Mouse (Mus musculus) liver, postnatal 0 days (tissue): Measurements from ENCODE around the gene Stat1. TPM values are rescaled to one million over a fixed set of nuclear protein-coding genes. Genes with fewer than 3 reads are reported as not detected.
A peak's percentile ranks its signal among the peaks of the same experiment; 100 is the strongest.

Experiments used
- ATAC-seq: fragments of 200-750 bp; cut with Nextera tagmentation; 2 replicates; pipeline ENCODE4 v1.8.0; 2017; ENCODE audit warnings: mild to moderate bottlenecking, moderate library complexity
- DNase-seq: peaks from one replicate; pipeline ENCODE4 v3.0.0-alpha.2; 2016
- H3K27ac ChIP-seq: fragments of 300-500 bp; sonication (generic); 2 replicates; pipeline ENCODE4 v1.5.1; 2014; ENCODE audit warnings: antibody characterized with exemption, moderate library complexity, mild to moderate bottlenecking, low read depth
- H3K27me3 ChIP-seq: fragments of 300-500 bp; sonication (generic); 2 replicates; pipeline ENCODE4 v1.6.1; 2014; ENCODE audit warnings: low read length, control low read depth, mixed read lengths; ENCODE audit not compliant: insufficient read depth
- H3K36me3 ChIP-seq: fragments of 300-500 bp; sonication (generic); replicated peaks from 2 replicates; pipeline ENCODE4 v1.6.1; 2014; ENCODE audit warnings: mild to moderate bottlenecking, control low read depth, low read length, moderate library complexity, mixed read lengths; ENCODE audit not compliant: insufficient read depth
- H3K4me1 ChIP-seq: fragments of 300-500 bp; sonication (generic); 2 replicates; pipeline ENCODE4 v1.6.1; 2014; ENCODE audit warnings: antibody characterized with exemption, mild to moderate bottlenecking, control low read depth; ENCODE audit not compliant: insufficient read depth
- H3K4me2 ChIP-seq: fragments of 300-500 bp; sonication (generic); 2 replicates; pipeline ENCODE4 v1.6.1; 2014; ENCODE audit warnings: low read depth, mild to moderate bottlenecking, low read length, moderate library complexity, mixed read lengths
- H3K4me3 ChIP-seq: fragments of 300-500 bp; sonication (generic); 2 replicates; pipeline ENCODE4 v1.5.1; 2014; ENCODE audit warnings: low read depth, low read length
- H3K9ac ChIP-seq: fragments of 300-500 bp; sonication (generic); replicated peaks from 2 replicates; pipeline ENCODE4 v1.6.1; 2014; ENCODE audit warnings: mild to moderate bottlenecking, moderate library complexity
- H3K9me3 ChIP-seq: fragments of 300-500 bp; sonication (generic); 2 replicates; pipeline ENCODE4 v1.6.1; 2016; ENCODE audit warnings: mild to moderate bottlenecking, control low read depth, low read length, mixed read lengths
- CTCF ChIP-seq: sonication (generic); IDR thresholded peaks from 2 replicates; pipeline ENCODE4 v1.5.1; 2016; ENCODE audit warnings: antibody characterized with exemption, low read depth
- EP300 ChIP-seq: IDR thresholded peaks from 2 replicates; pipeline ENCODE4 v1.6.1; 2016; ENCODE audit warnings: antibody characterized with exemption, low read depth, mild to moderate bottlenecking
- WGBS: fragments of 180-500 bp; shearing (Covaris S2); extraction: QIAGEN DNeasy Blood & Tissue Kit; methylation state at CpG from one replicate; pipeline ENCODE4 v1.1.7; 2014; ENCODE audit not compliant: insufficient replicate concordance; 5-methylcytosine and 5-hydroxymethylcytosine counted together
- polyA plus RNA-seq: library from polyadenylated mRNA; unstranded; fragments of >200 nt; fragmentation: Nextera tagmentation; extraction: Ambion mirVana; gene quantifications from 2 replicates; pipeline ENCODE4 v1.2.1, GENCODE M21; 2015

The Stat1 gene
- polyA plus RNA-seq, 1 experiment from 2014 or later, result 33.7 TPM

DNA sequence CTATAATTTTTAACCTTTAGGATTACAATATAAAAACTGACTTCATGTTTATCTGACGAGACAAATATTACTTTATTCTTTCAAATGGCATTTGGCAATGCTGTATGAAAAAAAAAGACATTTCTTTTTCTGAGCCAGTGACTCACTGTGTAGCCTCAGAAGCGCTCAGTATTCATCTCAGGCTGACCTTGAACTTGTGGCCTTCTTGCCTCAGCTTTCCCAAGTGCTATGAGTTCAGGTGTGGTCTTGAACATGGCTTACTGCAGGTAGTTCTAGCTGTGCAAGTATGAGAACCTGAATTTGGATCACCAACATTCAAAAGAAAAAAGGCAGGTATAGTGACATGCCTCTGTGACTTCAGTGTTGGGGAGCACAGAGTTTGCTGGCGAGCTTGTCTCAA lies 1.8 kb downstream of the Stat1 start:
- no peak for TF ChIP-seq CTCF
- DNase-seq, result no peak
- no peak for ATAC-seq
- WGBS, result 86% methylated on average over 3 of the region's 3 CpGs
- Histone ChIP-seq H3K4me3 (peak overlapping the region; percentile 85), H3K4me1 (peaks cover 22% of the 10 kb centered on the region), H3K9ac (no peak overlapping the region), H3K36me3 (peaks cover 38% of the 10 kb centered on the region), H3K27ac (no peak overlapping the region), H3K27me3 (no peaks in the 10 kb centered on the region), H3K4me2 (peak overlapping the region; percentile 77), H3K9me3 (no peaks in the 10 kb centered on the region)

DNA sequence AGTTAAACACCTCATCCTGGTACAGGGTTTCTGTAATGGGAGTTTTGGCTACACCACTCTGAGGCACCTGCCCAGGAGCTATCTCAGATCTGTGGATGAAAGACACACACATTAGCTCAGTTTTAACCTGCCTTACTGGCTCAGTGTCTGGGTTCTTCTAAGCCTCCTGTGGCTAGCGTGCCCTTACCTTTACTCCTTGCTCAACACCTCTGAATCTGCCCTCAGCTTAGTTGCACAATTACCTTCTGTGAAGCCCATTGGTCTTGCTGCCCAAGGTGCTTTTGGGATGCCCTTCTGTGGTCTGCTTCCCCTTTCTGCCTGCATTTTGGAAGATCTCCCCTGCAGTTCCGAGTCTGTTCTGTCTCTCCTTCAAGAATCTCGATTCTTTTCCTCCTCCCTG lies 5.6 kb downstream of the Stat1 start:
- 69% methylated on average over 3 of the region's 3 CpGs for WGBS
- TF ChIP-seq EP300, result no peak
- TF ChIP-seq CTCF, result no peak
- no peak overlapping the region for H3K27ac ChIP-seq
- no peaks in the 10 kb centered on the region for H3K27me3 ChIP-seq
- ATAC-seq (no peak), DNase-seq (no peak)
- no peak overlapping the region for H3K4me3 ChIP-seq
- H3K4me1 ChIP-seq, result peaks cover 17% of the 10 kb centered on the region
- H3K36me3 ChIP-seq, result peaks cover 67% of the 10 kb centered on the region
- H3K9me3 ChIP-seq, result no peaks in the 10 kb centered on the region
- H3K4me2 ChIP-seq, result no peak overlapping the region
- no peak overlapping the region for H3K9ac ChIP-seq

DNA sequence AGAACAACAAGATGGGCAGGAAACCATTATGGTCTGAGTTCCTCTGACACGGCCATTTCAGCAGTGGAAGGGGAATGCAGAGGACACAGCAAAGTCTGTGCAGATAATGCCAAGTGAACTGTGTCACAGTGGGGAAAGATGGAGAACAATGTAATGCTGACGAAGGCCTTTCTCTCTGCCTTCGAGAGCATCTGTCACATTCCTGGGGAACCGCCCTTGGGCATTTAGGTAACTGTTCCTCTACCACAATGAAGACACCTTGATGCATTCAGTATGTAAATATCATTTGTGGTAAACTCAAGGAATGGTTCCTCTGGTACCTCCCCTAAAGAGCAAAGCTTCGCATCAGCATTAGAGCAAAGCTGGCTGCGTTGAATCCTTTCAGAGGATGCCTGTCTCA lies 8.1 kb downstream of the Stat1 start:
- H3K4me2 ChIP-seq, result no peak overlapping the region
- no peaks in the 10 kb centered on the region for H3K27me3 ChIP-seq
- H3K4me1 ChIP-seq, result peaks cover 6% of the 10 kb centered on the region
- no peak overlapping the region for H3K27ac ChIP-seq
- WGBS, result 90% methylated on average over 6 of the region's 6 CpGs
- TF ChIP-seq EP300 (no peak), CTCF (no peak)
- H3K36me3 ChIP-seq, result peaks cover 83% of the 10 kb centered on the region
- ATAC-seq (no peak), DNase-seq (no peak)
- no peaks in the 10 kb centered on the region for H3K9me3 ChIP-seq
- H3K4me3 ChIP-seq, result no peak overlapping the region
- H3K9ac ChIP-seq, result no peak overlapping the region

DNA sequence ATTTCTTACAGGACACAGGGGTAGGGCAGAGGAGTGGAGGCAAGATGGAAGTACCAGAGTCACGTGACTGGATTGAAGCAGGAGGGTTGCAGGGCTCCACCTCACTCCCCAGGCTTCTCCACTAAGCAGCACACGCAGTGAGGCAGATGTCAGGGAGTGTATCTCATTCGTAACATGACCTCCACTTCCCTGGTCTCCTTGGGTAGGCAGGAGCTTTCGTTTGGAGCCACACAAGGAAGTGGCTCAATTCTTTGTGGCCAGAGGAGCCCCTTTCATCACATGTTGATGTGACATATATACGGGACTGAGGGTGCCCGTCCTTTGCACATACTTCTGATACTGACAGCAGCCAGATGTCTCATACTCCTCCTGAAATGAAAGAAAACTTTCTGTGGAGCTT lies 10.6 kb downstream of the Stat1 start:
- Histone ChIP-seq H3K36me3 (peaks cover 86% of the 10 kb centered on the region), H3K4me3 (no peak overlapping the region), H3K27me3 (no peaks in the 10 kb centered on the region), H3K4me2 (no peak overlapping the region), H3K27ac (no peak overlapping the region), H3K9me3 (no peaks in the 10 kb centered on the region), H3K4me1 (peaks cover 5% of the 10 kb centered on the region), H3K9ac (no peak overlapping the region)
- TF ChIP-seq CTCF (no peak), EP300 (no peak)
- WGBS, result 60% methylated on average over 6 of the region's 6 CpGs
- no peak for DNase-seq
- peak; percentile 15; the same call in 1 of the 2 replicates for ATAC-seq

DNA sequence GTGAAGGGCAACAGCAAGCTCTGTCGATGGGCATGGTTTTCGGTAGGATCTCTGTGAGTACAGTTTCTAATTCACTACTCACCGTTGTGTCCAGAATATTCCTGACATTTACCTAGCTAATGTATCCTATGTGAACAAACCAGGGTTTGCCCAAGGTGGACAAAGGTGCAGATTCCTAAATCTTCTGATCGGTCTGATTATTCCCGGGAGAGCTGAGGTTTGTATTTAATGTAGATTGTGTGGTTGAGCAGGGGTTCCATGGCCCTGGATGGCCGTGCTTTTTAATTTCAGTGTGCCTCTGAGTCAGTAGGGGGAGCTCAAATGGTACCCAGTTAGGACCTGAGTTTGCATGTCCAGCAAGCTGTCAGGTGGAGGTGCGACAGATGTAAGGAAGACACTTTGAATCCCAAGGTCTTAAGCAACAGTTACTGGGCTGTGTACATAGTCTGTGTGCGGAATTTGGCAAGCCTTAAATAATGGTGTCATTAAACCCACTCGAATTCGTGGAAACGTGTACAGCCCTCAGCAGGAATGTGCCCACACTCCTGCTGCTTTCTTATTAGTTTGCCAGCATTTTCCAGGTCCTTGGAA lies 12.6 kb downstream of the Stat1 start:
- no peak for DNase-seq
- no peak overlapping the region for H3K27ac ChIP-seq
- H3K4me2 ChIP-seq, result no peak overlapping the region
- no peaks in the 10 kb centered on the region for H3K4me1 ChIP-seq
- H3K9me3 ChIP-seq, result no peaks in the 10 kb centered on the region
- H3K9ac ChIP-seq, result no peak overlapping the region
- whole genome bisulfite sequencing, result 83% methylated on average over 11 of the region's 11 CpGs
- no peak overlapping the region for H3K4me3 ChIP-seq
- ATAC-seq, result no peak
- H3K36me3 ChIP-seq, result peaks cover 86% of the 10 kb centered on the region
- no peaks in the 10 kb centered on the region for H3K27me3 ChIP-seq
- TF ChIP-seq EP300 (no peak), CTCF (peak; percentile 18; the same call in 1 of the 2 replicates)

DNA sequence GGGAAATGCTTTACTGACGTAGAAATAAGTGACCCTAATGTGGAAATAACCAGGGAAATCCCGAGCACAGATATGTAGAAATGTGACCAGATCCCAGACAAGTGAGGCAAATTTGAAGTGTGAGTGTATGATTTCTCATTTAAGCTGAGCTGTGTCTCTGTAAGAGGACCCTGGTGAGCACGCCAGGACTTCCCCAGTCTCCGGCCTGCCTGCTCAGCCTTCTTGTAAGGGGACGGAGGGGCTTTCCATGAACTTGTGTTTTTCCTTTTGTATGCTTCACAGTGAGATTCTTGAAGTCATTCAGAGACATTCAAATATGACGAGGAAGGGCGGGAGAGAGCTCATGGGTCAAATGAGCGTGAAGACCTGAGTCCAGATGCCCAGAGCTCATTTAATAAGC lies 14.0 kb downstream of the Stat1 start:
- Histone ChIP-seq H3K27ac (no peak overlapping the region), H3K9ac (no peak overlapping the region), H3K4me1 (no peaks in the 10 kb centered on the region), H3K4me2 (no peak overlapping the region), H3K27me3 (no peaks in the 10 kb centered on the region), H3K4me3 (no peak overlapping the region), H3K36me3 (peaks cover 93% of the 10 kb centered on the region), H3K9me3 (no peaks in the 10 kb centered on the region)
- 91% methylated on average over 8 of the region's 8 CpGs for WGBS
- no peak for TF ChIP-seq CTCF
- no peak for TF ChIP-seq EP300
- ATAC-seq, result no peak
- no peak for DNase-seq

DNA sequence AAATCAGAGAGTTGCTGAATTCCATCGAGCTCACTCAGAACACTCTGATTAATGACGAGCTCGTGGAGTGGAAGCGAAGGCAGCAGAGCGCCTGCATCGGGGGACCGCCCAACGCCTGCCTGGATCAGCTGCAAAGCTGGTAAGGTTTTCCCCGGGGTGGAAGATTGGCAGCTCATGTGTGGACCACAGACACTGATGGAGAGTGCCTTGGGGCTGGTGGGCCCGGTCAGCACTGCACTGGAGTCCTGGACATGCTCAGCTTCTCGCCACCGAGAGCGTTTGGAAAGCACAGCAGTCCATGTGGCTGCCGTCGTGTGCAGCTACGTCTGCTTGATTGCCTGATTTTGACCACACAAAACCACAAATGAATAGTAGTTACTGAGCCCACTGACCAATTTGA lies 18.1 kb downstream of the Stat1 start:
- Histone ChIP-seq H3K4me1 (no peaks in the 10 kb centered on the region), H3K9me3 (no peaks in the 10 kb centered on the region), H3K27me3 (no peaks in the 10 kb centered on the region), H3K36me3 (peaks cover 92% of the 10 kb centered on the region), H3K4me3 (no peak overlapping the region), H3K27ac (no peak overlapping the region), H3K9ac (no peak overlapping the region), H3K4me2 (no peak overlapping the region)
- TF ChIP-seq EP300, result no peak
- no peak for TF ChIP-seq CTCF
- ATAC-seq (no peak), DNase-seq (no peak)
- WGBS, result 88% methylated on average over 16 of the region's 16 CpGs
